Mouse (Mus musculus): Measurements from ENCODE around the gene Ccdc24.

GRCm38 (mm10) chr4:117846261-117846660 is 26.1 kb downstream of the Ccdc24 start:
- no peak for TF ChIP-seq CTCF (IDR thresholded peaks at IDR 0.05 in 2 of 3, conservative IDR thresholded peaks at IDR 0.05 in 1 of 3; ENCODE audit: control insufficient read depth in 1 of 3, insufficient read depth in 1 of 3, low read depth in 2 of 3, low read length in 3 of 3, poor library complexity in 1 of 3, severe bottlenecking in 1 of 3)
- TF ChIP-seq BHLHE40 (IDR thresholded peaks at IDR 0.05; ENCODE audit: borderline replicate concordance, low read depth, low read length), result no peak
- no peak for TF ChIP-seq GATA1 (IDR thresholded peaks at IDR 0.05; ENCODE audit: low read depth, low read length)
- TF ChIP-seq POLR2A (IDR thresholded peaks at IDR 0.05; ENCODE audit: control insufficient read depth in 1 of 2, insufficient read depth in 1 of 2, low read depth in 1 of 2, low read length in 2 of 2, poor library complexity in 1 of 2), result no peak
- TF ChIP-seq ELF1 (IDR thresholded peaks at IDR 0.05; ENCODE audit: low read depth, low read length), result no peak
- TF ChIP-seq EP300 (IDR thresholded peaks at IDR 0.05; ENCODE audit: low read depth in 1 of 2, low read length in 2 of 2), result no peak
- TF ChIP-seq POLR2AphosphoS2 (IDR thresholded peaks at IDR 0.05; ENCODE audit: low read length), result no peak
- no peak for TF ChIP-seq E2F4 (IDR thresholded peaks at IDR 0.05; ENCODE audit: borderline replicate concordance, low read depth, low read length)
- no peak for TF ChIP-seq ETS1 (IDR thresholded peaks at IDR 0.05; ENCODE audit: low read depth, low read length)
- TF ChIP-seq MAZ (IDR thresholded peaks at IDR 0.05; ENCODE audit: low read depth, low read length), result no peak

All from MEL (cell line).